Mouse (Mus musculus) myocyte (in vitro differentiated cells): ENCODE measurements around the gene Ctse.

ENCODE experiments used
- CEBPB ChIP-seq: IDR thresholded peaks from 2 replicates; pipeline ENCODE4 v1.6.1; 2011; ENCODE audit warnings: mild to moderate bottlenecking, moderate library complexity; ENCODE audit not compliant: poor library complexity, insufficient read depth, severe bottlenecking
- MAX ChIP-seq: IDR thresholded peaks from one replicate; pipeline ENCODE4 v1.6.1; 2011; ENCODE audit warnings: low read depth, mild to moderate bottlenecking, control low read depth
- MYOD1 ChIP-seq, 3 experiments: IDR thresholded peaks; one replicate each; pipeline ENCODE4 v1.6.1; 2011; ENCODE audit warnings: control low read depth in 2 of 3, low read depth in 2 of 3, mild to moderate bottlenecking in 2 of 3, moderate library complexity in 1 of 3; ENCODE audit not compliant: insufficient read length in 2 of 3, control insufficient read depth in 1 of 3
- POLR2A ChIP-seq: IDR thresholded peaks from one replicate; pipeline ENCODE4 v1.6.1; 2011; ENCODE audit warnings: low read depth, mild to moderate bottlenecking, control low read depth, moderate library complexity; ENCODE audit not compliant: insufficient read length
- POLR2AphosphoS2 ChIP-seq: IDR thresholded peaks from one replicate; pipeline ENCODE4 v1.6.1; 2011; ENCODE audit warnings: low read depth, control low read depth; ENCODE audit not compliant: insufficient read length
- REST ChIP-seq: IDR thresholded peaks from one replicate; pipeline ENCODE4 v1.6.1; 2011; ENCODE audit warnings: mild to moderate bottlenecking, control low read depth, moderate library complexity; ENCODE audit not compliant: insufficient read depth, insufficient read length
- TCF12 ChIP-seq: IDR thresholded peaks from one replicate; pipeline ENCODE4 v1.6.1; 2011; ENCODE audit warnings: mild to moderate bottlenecking, control low read depth; ENCODE audit not compliant: poor library complexity, insufficient read depth, severe bottlenecking
- USF1 ChIP-seq: IDR thresholded peaks from one replicate; pipeline ENCODE4 v1.6.1; 2011; ENCODE audit warnings: low read depth, mild to moderate bottlenecking, control low read depth, moderate library complexity

- TF ChIP-seq POLR2A (no peak), MAX (no peak), MYOD1 (IDR thresholded peaks at IDR 0.05; ENCODE audit: control insufficient read depth in 1 of 3, insufficient read length in 2 of 3, low read depth in 2 of 3) (no peak), TCF12 (no peak), USF1 (no peak), POLR2AphosphoS2 (no peak), REST (no peak), CEBPB (no peak)
Measured at GRCm38 (mm10) chr1:131664136-131664535, 26.0 kb downstream of the Ctse start.
